Mouse (Mus musculus) central nervous system, embryonic 14 days (tissue): Measurements from ENCODE around the gene Smg9. TPM values are rescaled to one million over a fixed set of nuclear protein-coding genes. Genes with fewer than 3 reads are reported as not detected.

Experiments
- polyA plus RNA-seq: library from polyadenylated mRNA; depleted of rRNA; stranded (reverse); fragments of >200 nt; gene quantifications from 2 replicates; pipeline ENCODE4 v1.2.3, GENCODE M21; 2012; rRNA removed

Smg9 gene
- polyA plus RNA-seq = 61.7 and 66.7 TPM in 2 replicates

GRCm38 (mm10) chr7:24399256-24400081 lies at the start of gene Smg9:
Gene Smg9, plus strand, starts transcription at chr7:24399619.

GRCm38 (mm10) chr7:24369731-24370541 lies 29.5 kb upstream of the Smg9 start, which contains the start of gene Kcnn4:
Gene Kcnn4, plus strand, starts transcription at chr7:24370263.

GRCm38 (mm10) chr7:24451855-24452311 lies 52.5 kb downstream of the Smg9 start, which contains the start of gene Irgc1:
Gene Irgc1, minus strand, starts transcription at chr7:24452297.

DNA sequence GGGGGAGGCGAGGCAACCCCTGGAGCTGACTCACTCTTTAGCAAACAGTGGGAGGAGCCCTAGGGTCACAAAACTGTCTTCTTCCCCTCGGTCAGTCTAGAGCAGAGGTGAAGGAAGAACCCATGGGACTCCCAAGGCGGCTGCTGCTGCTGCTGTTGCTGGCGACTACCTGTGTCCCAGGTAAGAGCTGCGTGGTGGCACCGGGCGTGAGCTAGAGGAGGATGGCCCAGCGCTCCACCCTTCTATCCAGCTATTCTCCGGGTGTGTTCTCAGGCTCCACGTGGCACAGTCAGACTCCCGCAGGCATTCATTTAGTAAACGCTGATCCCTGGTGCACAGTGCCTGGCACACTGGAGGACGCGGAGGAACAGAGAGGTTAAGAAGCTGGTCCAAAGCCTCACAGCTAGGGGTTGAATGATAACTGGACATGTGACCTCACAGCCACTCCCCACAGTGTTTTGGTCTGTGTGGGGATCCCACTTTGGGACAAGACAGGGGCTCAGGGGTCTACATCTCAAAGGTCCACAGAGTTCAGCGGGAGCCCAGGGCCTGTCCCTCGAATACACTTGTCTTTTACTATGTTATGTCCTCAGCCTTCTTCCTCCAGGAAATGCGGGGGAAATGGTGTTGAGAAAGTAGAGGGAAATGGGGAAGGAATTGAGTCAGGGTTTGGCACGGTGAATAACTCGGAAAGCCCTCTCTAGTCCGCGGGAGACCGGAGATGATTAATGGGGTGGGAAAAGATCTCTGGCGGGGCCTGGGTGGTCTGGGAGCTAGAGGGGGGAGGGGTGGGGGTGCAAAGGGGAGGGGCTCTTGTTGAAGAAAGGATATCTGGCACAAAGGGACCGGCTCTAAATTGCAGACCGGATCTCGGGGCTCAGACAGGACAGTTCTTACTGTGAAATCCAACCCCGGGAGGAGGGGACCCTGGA lies 63.2 kb downstream of the Smg9 start, which contains the start of gene Plaur:
TSS of gene Plaur (plus strand) at position 97 of the 932 bp plus-strand sequence.

Other genes starting within 250 kb of the Smg9 start
- 2.2 and 2.5 TPM in 2 replicates for gene Zfp114, start 224.6 kb upstream of the Smg9 start, polyA plus RNA-seq
- 5.0 and 5.3 TPM in 2 replicates for gene Zfp111, start 188.2 kb upstream of the Smg9 start, polyA plus RNA-seq
- 3.3 and 3.7 TPM in 2 replicates for gene Zfp109, start 162.1 kb upstream of the Smg9 start, polyA plus RNA-seq
- gene Zfp108, start 144.8 kb upstream of the Smg9 start, polyA plus RNA-seq = 3.5 and 3.7 TPM in 2 replicates
- gene Zfp93, start 129.2 kb upstream of the Smg9 start, polyA plus RNA-seq = 7.4 and 7.7 TPM in 2 replicates
- 44.8 and 45.5 TPM in 2 replicates for gene Zfp61, start 98.4 kb upstream of the Smg9 start, polyA plus RNA-seq
- 22.7 and 24.5 TPM in 2 replicates for gene Zfp94, start 83.0 kb upstream of the Smg9 start, polyA plus RNA-seq
- 0.09 and 0.11 TPM in 2 replicates for gene Tescl, start 65.7 kb upstream of the Smg9 start, polyA plus RNA-seq
- not detected in 2 replicates for gene Lypd5, start 50.4 kb upstream of the Smg9 start, polyA plus RNA-seq
- gene Kcnn4, start 29.4 kb upstream of the Smg9 start, polyA plus RNA-seq = 0.88 and 2.0 TPM in 2 replicates
- gene Irgc1, start 52.7 kb downstream of the Smg9 start, polyA plus RNA-seq = not detected in 2 replicates
- gene Plaur, start 62.9 kb downstream of the Smg9 start, polyA plus RNA-seq = 2.0 and 3.5 TPM in 2 replicates
- gene Cadm4, start 82.4 kb downstream of the Smg9 start, polyA plus RNA-seq = 219 and 267 TPM in 2 replicates
- 237 and 300 TPM in 2 replicates for gene Zfp428, start 107.4 kb downstream of the Smg9 start, polyA plus RNA-seq
- not detected in 2 replicates for gene AC161166.1, start 112.8 kb downstream of the Smg9 start, polyA plus RNA-seq
- gene Irgq, start 131.1 kb downstream of the Smg9 start, polyA plus RNA-seq = 40.1 and 42.5 TPM in 2 replicates
- 0.15 and 0.32 TPM in 2 replicates for gene Pinlyp, start 146.5 kb downstream of the Smg9 start, polyA plus RNA-seq
- 87.2 and 95.1 TPM in 2 replicates for gene Xrcc1, start 146.7 kb downstream of the Smg9 start, polyA plus RNA-seq
- gene Ethe1, start 187.9 kb downstream of the Smg9 start, polyA plus RNA-seq = 15.3 and 15.7 TPM in 2 replicates
- gene Zfp575, start 188.0 kb downstream of the Smg9 start, polyA plus RNA-seq = 4.1 and 5.7 TPM in 2 replicates
- gene Phldb3, start 211.1 kb downstream of the Smg9 start, polyA plus RNA-seq = 0.17 and 0.85 TPM in 2 replicates
- gene Lypd3, start 236.9 kb downstream of the Smg9 start, polyA plus RNA-seq = 0.15 and 2.2 TPM in 2 replicates